Mouse (Mus musculus): Measurements from ENCODE around the gene 2510039O18Rik.

2510039O18Rik gene

DNA sequence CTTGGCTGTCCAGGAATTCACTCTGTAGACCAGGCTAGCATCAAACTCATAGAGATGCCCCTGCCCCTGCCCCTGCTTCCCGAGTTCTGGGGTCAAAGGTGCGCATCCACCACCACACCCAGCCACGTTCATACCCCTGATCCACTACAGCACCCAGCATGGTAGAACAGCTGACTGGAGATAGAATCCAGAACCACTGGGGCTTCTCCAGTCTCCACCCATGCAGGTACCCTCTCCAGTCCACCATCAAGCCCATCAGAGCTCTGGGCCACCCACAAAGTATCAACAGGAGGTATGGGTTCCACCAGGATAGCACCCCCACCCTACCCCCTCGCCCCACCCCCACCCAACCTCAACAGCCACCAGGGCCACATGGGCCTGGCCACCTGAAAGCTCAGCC lies 6.1 kb upstream of the 2510039O18Rik start:
- in situ Hi-C loops (cut with MboI; ENCODE audit: low pct_unique_long_range_greater_than_20kb in 1 of 2, low sequenced_read_pairs in 2 of 2, unreplicated experiment in 1 of 2): no loop called here

DNA sequence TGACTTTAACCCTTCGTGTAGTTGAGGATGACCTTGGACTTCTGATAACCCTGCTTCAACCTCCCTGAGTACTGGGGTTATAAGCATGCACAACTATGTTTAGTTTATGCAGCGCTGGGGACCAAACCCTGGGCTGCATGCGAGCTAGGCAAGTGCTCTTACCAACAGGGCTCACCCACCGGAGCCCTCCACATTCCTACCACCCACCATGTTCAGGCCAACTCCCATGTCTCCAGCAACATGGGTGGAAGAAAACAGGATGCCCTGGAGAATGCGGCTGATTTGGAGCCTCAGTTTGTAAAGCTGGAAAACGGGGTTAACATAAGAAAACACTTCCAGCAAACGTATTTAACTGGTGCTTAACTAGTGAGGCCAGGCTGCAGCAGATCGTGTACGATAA lies 4.8 kb upstream of the 2510039O18Rik start:
- in situ Hi-C loops (cut with MboI; ENCODE audit: low pct_unique_long_range_greater_than_20kb in 1 of 2, low sequenced_read_pairs in 2 of 2, unreplicated experiment in 1 of 2): no loop called here

DNA sequence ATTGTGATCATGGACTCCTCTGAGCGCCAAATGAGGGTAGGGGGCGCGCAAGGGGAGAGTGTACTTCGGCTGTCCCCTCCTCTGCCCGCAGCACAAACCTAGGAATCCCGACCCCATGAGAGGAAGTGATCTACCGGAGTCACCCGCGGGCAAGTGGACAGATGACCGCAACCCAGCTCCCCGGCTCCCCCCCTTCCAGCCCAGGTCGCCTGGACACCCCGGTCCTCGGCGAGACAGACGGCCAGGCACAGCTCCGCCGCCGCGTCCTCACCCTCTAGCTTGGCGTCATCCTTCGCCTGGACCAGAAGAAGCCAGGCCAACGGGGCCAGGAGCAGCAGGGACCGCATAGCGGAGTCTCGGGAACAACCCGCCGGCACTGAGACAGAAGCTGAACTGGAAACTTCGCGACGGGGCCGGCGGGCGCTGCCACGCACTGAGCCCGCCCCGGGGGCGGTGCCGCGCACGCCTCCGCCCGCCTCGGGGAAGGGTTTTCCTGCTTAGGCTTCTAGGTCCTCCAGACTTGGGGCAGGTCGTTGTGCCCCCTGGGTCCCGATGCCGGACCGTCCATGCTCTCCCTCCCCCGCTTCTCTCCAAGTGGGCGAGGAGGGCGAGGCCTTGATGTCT lies 4.3 kb upstream of the 2510039O18Rik start, which contains the start of gene Plod1:
Plod1 (minus strand) TSS at position 437 of the 624 bp plus-strand sequence.
- in situ Hi-C loops (cut with MboI; ENCODE audit: low pct_unique_long_range_greater_than_20kb in 1 of 2, low sequenced_read_pairs in 2 of 2, unreplicated experiment in 1 of 2): no loop called here

DNA sequence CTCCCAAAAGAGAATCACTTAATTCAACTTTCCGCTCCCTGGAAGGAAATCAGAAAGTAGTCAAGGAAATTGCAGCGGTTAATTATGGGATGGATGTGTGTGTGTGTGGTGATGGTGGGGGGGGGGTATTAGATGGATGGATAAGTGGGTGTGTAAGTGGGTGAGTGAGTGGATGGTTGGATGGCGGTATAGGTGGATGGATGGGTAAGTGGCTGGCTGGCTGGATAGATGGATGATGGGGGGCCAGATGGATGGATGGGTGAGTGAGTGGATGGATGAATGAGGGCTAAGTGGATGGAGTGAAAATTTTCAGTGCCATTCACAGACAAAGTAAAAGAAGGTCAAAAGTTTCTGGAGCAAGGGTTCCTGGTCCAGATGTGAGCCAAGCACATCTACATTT lies 3.7 kb upstream of the 2510039O18Rik start:
- in situ Hi-C loops (cut with MboI; ENCODE audit: low pct_unique_long_range_greater_than_20kb in 1 of 2, low sequenced_read_pairs in 2 of 2, unreplicated experiment in 1 of 2): no loop called here

DNA sequence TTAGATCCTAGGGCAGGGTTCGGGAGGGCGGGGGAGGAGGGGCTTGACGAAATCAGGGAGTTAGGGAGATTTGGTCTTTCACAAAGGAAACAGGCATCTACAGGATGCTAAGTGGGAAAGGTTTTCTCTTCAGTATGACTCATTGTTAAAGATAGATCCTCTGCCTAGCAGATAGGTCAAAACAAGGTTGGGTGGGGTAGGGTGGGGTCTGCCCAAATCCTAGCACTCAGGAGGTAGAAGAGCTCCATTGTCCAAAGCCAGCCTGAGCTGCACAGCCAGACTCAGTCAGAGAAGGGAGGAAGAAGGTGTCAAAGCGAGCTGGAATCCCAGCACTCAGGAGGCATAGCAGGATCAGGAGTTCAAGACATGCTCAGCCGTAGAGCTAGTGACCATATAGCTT lies 3.2 kb upstream of the 2510039O18Rik start:
- in situ Hi-C loops (cut with MboI; ENCODE audit: low pct_unique_long_range_greater_than_20kb in 1 of 2, low sequenced_read_pairs in 2 of 2, unreplicated experiment in 1 of 2): no loop called here

DNA sequence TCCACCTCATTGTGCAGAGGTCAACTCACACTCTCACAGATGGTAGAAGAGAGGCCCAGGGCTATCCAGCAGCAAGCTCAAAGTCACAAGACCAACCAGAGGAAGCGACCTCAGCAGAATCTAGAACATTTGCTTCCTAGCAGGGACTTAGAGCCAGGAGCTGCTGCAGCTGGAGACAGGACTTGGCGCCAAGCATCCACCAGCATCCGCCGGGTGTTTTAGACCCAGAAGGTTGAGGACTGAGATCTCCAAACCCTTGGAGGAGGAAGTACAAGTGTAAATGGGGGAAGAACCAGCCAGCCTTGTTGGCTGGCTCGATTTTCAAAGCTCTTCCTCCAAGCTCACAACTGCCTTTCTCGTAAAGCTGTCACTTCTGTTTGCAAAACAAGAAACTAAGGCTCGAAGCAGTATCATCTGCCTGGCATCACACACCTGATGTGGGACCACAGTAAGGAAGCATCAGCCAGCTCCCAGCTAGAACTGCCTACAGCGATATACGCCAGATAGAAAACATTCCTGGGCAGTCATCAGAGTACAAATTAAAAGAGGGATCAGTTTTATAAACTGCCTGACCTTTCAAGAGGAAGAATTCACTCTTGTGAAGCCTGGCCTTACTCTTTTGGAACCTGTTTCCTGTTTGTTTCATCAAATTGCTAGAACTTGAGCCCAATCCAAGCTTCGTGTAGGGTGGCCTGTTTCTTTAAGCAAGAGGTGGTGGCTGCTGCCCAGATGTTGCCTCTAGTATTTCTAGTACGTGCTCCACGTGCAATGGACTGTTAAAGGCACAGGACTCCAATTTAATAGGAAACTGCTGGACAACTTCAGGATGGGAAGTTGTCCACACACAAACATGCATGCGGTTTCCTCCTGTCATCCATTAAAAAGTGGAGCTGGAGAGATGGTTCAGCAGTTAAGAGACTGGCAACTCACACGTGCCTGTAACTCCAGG lies 2.3 kb upstream of the 2510039O18Rik start:
- in situ Hi-C loops (cut with MboI; ENCODE audit: low pct_unique_long_range_greater_than_20kb in 1 of 2, low sequenced_read_pairs in 2 of 2, unreplicated experiment in 1 of 2): no loop called here

DNA sequence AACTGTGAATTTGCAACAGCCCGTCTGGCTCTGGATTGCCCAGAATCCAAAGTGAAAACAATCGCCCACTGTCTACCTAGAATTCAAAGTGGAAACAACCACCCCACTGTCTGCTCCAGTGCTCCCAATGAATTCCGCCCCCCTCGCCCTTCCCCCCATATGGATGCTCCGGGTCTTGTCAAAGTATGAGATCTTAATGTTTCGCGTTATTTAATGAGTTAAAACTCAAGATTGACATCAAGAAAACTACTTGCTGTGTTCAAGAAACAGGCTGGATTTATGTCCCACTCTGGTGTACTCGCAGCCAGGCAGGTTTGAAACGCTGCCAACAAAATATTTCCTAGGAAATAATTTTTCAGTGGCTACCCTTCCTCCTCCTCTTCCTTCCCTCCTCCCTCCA lies 584 bp upstream of the 2510039O18Rik start:
- in situ Hi-C loops (cut with MboI; ENCODE audit: low pct_unique_long_range_greater_than_20kb in 1 of 2, low sequenced_read_pairs in 2 of 2, unreplicated experiment in 1 of 2): no loop called here

DNA sequence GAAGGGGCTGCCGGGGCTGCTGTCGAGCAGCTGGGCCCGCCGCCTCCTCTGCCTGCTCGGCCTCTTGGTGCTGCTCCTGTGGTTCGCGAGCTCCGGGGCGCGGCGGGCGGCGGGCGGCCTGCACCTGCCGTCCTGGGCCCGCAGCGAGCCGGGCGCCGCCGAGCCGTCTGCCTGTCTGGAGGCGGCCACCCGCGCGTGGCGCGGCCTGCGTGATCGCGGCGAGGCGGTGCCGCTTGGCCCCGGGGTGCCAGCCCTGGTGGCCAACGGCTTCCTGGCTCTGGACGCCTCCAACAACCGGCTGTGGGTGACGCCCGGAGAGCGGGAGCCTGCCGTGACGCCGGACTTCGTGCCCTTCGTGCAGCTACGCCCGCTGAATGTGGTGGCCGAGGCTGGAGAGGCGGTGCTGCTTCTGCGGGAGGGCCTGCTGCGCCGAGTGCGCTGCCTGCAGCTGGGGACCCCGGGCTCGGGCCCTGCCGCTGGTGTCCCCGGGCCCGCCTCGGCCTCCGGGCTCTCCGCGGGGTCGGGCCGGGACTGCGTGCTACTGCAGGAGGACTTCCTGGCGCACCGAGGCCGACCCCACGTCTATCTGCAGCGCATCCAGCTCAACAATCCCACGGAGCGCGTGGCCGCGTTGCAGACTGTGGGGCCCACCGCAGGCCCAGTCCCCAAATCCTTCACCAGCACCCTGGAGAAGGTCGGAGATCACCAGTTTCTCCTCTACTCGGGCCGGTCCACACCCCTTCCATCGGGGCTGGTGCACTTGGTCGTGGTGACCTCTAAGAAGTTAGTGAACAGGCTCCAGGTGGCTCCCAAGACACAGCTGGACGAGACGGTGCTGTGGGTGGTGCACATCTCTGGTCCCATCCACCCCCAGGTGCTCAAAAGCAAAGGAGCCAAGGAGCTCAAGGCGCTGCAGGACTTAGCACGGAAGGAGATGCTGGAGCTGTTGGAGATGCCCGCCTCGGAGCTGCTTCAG lies 638 bp downstream of the 2510039O18Rik start:
- in situ Hi-C loops (cut with MboI; ENCODE audit: low pct_unique_long_range_greater_than_20kb in 1 of 2, low sequenced_read_pairs in 2 of 2, unreplicated experiment in 1 of 2): no loop called here

DNA sequence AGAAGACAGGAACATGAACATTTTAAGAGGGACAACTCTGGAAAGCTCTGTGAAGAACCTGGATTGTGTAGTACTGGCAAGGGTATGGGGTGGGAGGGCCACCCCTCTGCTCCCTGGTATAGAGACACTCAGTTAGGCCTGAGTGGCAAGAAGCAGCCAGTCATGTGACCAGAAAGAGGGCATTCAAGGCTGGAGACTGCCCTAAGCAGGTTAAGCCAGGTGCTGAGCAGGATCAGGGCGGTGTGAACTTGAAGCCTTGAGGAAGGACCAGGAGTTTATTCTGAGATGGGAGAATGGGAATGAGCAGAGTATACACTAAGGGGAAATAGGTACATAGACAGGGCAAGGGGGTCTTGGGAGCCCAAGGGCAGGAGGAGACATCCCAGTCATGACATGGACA lies 2.3 kb downstream of the 2510039O18Rik start:
- in situ Hi-C loops (cut with MboI; ENCODE audit: low pct_unique_long_range_greater_than_20kb in 1 of 2, low sequenced_read_pairs in 2 of 2, unreplicated experiment in 1 of 2): no loop called here

DNA sequence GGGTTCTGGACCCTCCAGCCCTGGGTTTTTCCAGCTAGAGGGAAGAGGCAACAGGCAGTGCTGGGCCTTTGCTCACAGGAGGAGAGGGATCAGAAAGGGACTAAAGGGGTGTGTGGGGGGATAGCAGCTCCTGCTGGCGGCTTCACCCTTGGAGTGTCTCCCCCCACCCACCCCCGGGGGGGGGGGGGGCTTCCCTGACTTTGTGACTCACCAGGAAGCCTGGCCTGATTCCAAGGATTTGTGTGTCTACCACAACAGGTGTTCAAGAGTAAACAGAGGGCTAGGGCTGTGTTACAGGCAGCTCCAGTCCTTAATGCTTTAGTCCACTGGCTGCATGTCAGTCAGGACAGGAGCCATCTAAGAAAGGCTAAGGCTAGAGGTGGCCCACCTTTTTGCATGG lies 6.8 kb downstream of the 2510039O18Rik start:
- in situ Hi-C loops (cut with MboI; ENCODE audit: low pct_unique_long_range_greater_than_20kb in 1 of 2, low sequenced_read_pairs in 2 of 2, unreplicated experiment in 1 of 2): no loop called here

DNA sequence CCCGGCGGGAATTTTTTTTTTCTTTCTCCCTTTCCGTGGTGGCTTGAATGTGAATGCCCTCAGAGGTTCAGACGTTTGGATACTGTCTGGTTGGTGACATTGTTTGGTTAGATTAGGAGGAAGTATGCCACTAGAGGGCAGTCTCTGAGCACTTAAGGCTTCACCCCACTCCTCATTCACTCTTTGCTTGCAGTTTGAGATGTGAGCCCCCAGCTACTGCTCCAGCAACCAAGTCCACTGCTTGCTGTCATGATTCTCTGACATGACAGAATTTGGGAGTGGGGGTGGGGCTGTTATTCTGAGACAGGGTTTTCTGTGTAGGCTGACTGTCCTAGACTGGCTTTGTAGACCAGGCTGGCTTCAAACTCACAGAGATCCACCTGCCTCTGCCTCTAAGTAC lies 12.9 kb downstream of the 2510039O18Rik start:
- in situ Hi-C loops (cut with MboI; ENCODE audit: low pct_unique_long_range_greater_than_20kb in 1 of 2, low sequenced_read_pairs in 2 of 2, unreplicated experiment in 1 of 2): no loop called here

DNA sequence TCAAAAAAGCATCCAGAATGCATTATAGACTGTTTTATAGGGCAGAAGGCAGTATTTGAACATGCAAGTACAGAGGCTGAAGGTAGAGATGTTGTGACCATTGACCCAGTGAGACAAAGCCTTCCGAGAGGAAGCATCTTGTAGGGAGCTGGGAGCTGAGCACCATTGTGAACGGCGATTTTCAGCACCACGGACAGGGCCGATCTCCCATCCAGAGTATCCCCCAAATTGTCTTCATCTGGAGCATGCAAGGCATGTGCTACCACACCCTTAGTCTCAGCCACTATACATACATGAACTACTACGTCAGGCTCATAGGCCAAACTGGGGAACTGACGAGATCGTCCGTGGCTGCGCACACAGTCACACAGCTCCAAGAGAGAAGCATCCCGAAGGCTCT lies 16.4 kb downstream of the 2510039O18Rik start:
- in situ Hi-C loops (cut with MboI; ENCODE audit: low pct_unique_long_range_greater_than_20kb in 1 of 2, low sequenced_read_pairs in 2 of 2, unreplicated experiment in 1 of 2): loop anchor here in 1 of 2 experiments (5.0 kb wide), 2 partner anchors 45 to 105 kb away; partner anchors contain the start of gene Nppa

DNA sequence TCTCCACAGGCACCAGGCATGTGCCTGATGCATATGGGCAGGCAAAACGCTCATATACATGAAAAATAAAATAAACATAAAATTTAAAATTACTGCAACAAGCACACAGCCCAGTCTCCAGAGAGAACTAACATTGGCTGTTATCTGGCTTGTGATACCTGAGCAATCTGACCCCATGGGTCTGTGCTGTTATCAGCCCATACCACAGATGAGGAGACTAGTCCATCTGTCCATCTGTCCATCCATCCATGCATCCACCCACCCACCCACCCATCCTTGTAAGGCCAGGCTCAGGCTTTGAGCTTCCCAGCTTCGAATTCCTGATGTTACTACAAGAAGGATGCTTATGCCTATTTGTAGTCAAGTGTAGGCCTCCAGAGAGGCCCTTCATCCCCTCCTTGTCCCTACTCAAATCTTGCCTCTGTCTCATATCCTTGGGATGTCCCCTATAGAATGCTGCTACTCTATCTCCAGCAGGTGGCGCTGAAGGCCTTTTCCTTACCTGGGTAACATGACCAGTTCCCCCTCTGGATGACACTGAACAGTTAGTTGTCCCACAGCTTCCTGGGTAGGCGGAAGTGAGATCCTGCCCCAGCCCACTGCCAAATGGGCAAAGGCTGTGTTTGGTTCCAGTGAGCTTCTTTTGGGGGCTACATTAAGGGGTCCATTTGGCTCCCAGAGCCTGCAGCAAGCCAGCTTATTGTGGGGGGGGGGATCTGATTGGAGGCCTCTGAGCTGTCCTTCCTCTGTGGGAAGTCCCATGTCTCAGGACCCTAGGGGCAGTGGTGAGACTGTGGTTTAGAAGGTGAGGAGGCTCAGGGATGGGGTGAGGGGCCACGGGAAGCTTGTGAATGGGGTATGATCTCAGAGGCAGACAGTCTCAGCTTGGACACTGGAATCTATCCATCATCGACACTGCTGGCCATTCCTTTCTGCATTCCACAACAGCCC lies 19.5 kb downstream of the 2510039O18Rik start:
- in situ Hi-C loops (cut with MboI; ENCODE audit: low pct_unique_long_range_greater_than_20kb in 1 of 2, low sequenced_read_pairs in 2 of 2, unreplicated experiment in 1 of 2): loop anchor here (5.0 kb wide), 3 partner anchors 42 to 102 kb away; partner anchors contain the start of gene Nppa (in 1 of the 2)

DNA sequence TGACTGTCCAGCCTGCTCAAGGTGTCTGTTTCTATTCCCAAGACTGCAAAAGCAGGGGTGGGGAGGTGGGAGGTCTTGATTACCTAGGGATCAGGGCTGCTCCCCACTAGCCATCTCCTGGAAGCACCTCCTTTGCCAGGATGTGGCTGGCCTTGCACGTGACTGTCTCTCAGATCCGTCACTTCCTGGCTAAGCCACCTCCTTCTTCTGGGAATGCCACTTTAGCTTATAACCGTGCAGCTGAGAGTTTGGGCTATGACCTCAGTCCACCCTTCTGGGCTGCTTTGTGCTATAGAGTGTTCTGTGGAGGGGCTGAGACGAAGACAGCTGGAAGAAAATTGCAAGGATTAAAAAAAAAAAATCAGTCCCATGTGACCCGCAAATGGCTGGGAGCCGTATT lies 22.1 kb downstream of the 2510039O18Rik start:
- in situ Hi-C loops (cut with MboI; ENCODE audit: low pct_unique_long_range_greater_than_20kb in 1 of 2, low sequenced_read_pairs in 2 of 2, unreplicated experiment in 1 of 2): loop anchor here in 1 of 2 experiments (5.0 kb wide), 1 partner anchor 50 kb away; no protein-coding TSS in a partner anchor

DNA sequence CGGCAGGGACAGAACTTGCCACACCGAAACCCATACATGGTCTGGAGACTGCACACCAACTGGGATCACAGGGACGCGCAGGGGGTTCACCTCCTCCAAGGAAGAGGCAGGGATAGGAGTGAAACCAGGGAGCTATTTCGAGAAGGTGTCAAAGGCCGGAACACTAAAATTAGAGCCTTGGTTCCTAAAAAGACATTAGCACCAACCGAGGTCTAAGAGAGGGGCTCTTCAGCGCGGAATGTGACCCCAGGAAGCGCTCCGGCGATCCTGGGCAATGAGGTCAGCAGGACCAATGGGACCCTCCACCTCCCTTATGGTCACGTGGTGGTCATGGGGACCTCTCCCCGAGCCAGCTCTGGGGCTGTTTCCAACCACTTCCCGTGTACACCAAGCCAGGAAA lies 22.9 kb downstream of the 2510039O18Rik start:
- in situ Hi-C loops (cut with MboI; ENCODE audit: low pct_unique_long_range_greater_than_20kb in 1 of 2, low sequenced_read_pairs in 2 of 2, unreplicated experiment in 1 of 2): loop anchor here in 1 of 2 experiments (5.0 kb wide), 1 partner anchor 49 kb away; no protein-coding TSS in a partner anchor

DNA sequence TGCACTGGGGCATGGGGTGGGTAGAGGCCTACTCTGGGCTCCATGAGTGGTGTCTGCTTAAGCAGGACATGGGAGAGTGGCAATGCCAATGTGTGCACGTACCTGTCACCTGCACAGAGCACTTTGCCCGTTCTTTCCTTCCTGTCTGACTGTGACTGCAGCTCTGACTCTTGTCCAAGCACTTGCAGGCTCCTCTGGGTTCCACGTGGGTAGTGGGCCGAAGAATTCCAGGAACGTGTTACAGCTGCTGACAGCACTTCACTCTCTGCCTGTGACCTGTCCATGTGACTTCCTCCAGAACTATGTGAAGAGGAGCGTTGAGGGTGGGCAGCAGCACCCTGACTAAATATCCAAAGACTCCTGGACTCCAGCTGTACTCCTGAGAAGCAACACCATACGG lies 25.0 kb downstream of the 2510039O18Rik start:
- in situ Hi-C loops (cut with MboI; ENCODE audit: low pct_unique_long_range_greater_than_20kb in 1 of 2, low sequenced_read_pairs in 2 of 2, unreplicated experiment in 1 of 2): no loop called here

DNA sequence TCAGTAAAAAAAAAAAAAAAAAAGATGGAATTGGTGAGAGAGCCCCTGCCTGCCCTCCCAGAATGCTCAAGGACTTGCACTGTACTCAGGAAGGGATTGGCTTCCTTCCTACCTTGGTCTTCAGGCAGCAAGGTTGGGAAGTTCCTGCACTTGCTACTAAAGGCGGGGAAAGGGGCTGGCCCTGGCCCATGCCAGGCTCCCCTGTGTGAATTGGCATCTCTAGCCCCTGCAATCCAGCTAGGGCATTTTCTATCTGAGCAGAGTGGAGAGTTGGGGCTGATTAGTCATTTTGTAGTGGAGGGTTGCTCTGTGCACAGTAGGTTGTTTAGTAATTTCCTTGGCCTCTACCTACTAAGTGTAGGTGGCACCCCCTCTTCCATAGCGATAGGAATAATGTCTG lies 28.1 kb downstream of the 2510039O18Rik start:
- in situ Hi-C loops (cut with MboI; ENCODE audit: low pct_unique_long_range_greater_than_20kb in 1 of 2, low sequenced_read_pairs in 2 of 2, unreplicated experiment in 1 of 2): no loop called here
